Mouse (Mus musculus) layer of hippocampus, postnatal 25 days (tissue): ENCODE data around the gene Atxn7l2. TPM values are rescaled to one million over a fixed set of nuclear protein-coding genes. Genes with fewer than 3 reads are reported as not detected.
A peak's percentile ranks its signal among the peaks of the same experiment; 100 is the strongest.

Experiments
- DNase-seq, 2 experiments: peaks; one replicate each; pipeline ENCODE4 v3.0.0; 2022; ENCODE audit warnings: mixed read lengths in 2 of 2, low spot score in 1 of 2; ENCODE audit errors: extremely low spot score in 1 of 2
- total RNA-seq, 2 experiments: library from RNA; stranded (reverse); gene quantifications; 2 replicates each; pipeline ENCODE4 v1.2.3; 2021

Atxn7l2 gene
- total RNA-seq, 2 experiments from 2014 or later = 19.5 to 31.1 TPM

DNA sequence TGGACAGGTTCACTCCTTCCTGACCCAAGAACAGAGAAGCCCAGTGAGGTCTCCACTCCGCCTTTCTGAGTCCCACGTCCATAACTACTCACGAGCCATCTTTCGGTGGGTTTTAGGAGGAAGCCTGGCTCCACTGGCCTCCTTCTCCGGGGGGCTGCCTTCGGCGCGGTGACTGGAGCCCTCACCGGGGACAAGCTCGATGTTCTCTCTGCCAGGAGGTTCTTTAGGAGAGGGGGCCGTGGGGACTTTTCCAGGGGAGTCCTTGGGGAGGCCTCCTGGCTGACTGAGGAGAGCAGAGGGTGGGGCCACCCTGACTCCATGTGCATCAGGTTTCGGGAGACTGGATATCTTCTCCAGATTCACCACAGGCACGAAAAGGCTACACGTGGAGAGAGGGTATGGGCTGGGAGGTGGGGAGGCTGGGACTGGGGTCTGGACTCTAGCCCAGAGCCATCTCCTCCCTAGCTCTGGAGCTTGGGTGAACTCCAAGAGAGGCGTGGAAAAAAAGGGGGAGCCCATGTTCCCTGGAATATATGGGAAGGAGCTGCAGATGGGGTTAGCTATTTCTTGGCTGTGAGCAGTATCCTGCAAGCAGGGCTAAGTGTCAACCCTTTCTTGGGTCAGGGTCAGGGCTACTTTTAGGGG is 3.9 kb downstream of the Atxn7l2 start:
- DNase-seq = no peak

DNA sequence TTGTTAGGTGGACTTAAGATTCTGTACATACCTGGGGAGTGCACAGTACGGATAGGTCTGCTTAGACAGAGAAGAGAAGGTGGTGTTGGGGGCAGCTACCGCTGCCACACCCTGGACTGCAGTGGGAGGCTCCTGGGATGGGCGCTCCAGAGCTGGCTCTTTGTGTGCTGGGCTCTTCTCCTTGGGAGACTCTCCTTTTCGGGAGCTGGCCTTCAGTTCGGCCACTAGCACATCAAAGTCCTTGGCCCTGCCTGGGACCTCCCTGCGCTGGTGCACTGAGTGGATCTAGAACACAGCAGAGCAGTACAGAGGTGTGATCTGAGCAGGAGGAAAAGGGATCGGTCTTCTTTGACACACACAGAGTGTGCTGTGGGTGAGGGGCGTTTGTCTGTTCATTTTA is 5.1 kb downstream of the Atxn7l2 start:
- DNase-seq = no peak

DNA sequence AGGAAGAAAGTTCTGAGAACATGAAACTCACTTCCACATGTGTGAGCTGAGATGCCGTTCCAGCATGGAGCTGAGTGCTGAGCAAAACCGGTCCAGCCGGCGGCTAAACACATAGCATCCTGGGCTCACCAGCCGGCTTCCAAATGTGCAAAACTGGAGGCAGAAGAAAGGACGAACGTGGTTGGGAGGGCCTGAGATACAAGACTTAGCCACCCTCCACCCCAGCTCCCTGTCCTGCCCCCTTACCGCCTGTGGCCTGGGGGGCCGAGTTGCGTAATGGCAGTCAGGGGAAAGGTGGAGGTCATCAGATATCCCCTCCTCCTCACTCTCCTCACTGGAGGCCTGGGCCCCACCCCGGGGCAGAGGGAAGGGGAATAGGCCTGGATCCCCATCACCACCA is 6.3 kb downstream of the Atxn7l2 start:
- DNase-seq = no peak

DNA sequence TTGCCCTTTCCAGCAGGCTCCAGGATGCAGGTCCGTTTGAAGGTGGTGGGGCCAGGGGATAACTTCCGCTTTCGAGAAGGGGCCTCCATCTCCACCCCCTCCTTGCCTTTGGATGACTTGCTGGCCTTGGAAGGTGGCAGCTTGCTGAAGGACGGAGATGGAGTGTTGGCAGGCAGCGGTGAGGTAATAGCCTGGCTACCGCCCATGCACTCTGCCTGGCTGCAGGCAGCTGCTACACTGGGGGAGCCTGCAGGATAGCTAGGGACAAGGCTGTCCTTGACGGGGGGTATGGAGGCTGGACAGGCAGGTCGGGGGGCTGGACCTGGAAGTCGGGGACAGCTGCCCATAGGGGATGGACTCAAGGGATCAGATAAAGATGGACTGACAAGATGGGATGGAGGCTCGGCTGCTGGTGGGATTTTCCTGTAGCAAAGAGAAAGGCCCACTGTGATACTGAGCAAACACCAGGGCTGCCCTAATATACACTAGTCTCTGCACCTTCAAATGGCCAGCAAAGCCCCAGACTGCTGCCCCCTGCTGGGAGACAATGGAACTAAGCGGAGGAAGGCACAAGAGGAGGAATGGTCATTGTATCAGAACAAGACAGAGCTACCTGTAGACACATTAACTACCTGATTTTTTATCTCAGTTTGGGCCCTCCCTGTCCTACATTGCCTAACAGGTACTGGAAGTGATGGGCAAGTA is 7.0 kb downstream of the Atxn7l2 start:
- peak; percentile 68 to 95 for DNase-seq

DNA sequence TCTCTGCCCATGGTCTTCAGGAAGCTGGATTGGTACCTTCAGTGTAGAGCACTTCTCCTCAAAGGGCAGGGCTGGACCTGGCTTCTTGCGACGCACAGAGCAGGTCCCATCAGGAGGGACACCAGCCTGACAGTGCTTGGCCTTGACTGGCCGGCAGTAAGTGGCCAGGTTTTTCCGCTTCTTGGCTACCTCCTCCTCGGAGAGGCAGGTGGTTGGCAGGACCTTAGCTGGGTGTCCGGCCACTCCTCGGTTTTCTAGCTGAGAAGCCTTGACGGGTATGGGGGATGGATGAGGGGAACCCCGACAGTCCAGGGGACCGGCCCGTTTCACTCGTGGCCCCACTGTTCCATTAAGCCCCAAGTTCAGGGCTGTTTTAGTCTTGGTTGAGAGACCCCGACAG is 7.5 kb downstream of the Atxn7l2 start:
- no peak for DNase-seq

DNA sequence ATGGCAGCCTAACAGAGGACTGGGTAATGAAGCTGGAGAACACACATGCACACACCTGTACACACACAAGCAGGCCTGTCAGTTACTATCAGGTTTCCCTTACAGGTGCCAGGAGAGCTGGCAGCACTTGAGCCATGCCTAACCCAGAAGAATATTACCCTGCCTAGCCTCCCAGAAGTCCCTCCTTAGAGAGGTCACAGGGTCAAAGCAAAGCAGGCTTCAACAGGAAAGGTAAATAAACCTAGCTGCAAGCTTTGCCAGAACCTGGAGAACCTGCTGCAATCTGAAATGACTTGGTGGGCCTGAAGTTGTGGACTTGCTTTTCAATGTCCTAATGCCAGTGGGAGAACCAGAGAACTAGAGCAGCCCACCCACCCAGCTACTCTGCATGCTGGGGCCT is 8.2 kb downstream of the Atxn7l2 start:
- no peak for DNase-seq

DNA sequence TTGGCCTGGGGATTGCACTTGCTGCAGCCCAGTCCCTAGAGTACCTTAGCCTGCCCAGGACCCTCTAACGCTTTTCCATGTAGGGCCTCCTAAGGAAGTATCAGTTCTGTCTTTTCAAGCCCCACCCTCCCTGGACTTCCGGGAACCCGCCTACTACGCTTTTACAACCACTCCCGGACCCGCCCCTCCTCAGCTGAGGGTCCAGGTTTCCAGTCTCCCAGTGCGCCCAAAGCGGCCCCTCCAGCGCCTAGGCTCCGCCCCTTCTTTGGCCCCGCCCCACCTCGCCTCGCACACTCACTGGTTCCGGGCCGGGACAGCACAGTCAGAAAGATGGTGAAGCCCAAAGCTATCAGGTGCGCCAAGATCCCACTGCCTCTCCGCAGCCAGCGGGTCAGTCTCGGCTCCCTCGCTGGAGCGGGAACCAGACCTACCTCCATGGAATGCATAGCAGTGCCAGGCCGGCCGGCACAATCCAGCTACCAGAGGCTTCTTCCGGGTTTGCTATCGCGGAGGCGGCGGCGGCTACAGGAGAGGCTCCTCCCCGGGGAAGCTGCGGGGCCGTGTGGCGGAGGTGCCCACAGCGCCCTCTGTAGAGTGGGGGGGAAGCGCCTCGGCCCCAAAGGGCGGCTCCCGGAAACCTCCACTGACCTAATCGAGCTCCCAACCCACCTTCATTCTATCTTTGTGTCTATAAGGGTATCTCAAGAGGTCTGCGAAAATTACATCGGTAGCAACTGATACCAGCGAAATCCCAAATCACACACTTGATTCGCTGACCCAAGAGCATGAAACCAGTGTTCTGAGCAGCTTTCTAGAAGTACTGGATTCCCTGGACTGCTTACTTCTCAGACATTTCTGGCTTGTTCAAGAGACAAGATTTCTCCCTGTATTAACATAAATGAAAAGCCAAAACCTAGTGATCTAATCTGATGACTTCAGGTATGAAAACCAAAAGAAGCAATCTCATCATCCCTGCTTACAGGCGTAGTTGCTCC is 10.1 kb downstream of the Atxn7l2 start, which contains the start of gene Cyb561d1:
Gene Cyb561d1 (minus strand): TSS at position 884 of the 995 bp plus-strand sequence.
- DNase-seq = peak; percentile 76 to 88

DNA sequence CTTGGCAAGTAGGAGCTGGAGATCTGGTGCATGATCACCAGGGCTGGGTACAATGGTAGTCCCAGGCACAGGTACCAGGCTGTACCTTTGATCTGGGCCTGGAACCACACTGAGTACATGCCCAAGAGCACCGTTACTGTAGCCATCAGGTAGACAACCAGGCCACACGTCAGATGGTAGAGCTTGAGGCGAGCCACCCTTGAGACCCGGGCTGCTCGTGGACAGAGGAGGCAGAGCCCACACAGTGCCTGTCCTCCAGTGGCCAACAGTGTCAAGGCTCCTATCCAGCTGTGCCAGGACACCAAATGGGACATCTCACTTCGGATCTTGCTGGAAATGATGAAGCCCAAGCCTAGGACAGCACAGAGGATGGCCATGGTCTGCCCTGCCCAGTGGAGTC is 11.5 kb downstream of the Atxn7l2 start:
- no peak for DNase-seq

DNA sequence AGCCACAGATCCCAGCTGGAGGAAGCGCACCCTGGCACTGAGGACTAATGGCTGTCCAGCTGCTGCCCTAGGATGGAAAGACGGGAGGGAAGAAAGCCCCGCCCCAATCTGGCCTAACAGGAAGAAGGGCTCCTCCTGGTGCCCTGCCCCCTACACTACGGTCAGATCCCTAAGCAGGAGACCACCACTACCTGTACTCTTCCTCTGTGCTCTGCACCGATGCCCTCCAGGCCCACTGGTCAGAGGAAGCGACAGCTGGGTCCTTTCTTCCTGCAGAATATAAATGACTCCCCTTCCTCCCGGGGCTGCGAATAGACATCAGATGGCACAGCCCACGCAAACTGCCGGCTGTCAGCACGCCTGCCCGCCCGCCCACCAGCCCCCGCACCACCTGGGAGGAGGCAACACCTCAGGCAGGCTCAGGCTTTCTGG is 13.7 kb downstream of the Atxn7l2 start:
- DNase-seq = peak; percentile 67 to 68

DNA sequence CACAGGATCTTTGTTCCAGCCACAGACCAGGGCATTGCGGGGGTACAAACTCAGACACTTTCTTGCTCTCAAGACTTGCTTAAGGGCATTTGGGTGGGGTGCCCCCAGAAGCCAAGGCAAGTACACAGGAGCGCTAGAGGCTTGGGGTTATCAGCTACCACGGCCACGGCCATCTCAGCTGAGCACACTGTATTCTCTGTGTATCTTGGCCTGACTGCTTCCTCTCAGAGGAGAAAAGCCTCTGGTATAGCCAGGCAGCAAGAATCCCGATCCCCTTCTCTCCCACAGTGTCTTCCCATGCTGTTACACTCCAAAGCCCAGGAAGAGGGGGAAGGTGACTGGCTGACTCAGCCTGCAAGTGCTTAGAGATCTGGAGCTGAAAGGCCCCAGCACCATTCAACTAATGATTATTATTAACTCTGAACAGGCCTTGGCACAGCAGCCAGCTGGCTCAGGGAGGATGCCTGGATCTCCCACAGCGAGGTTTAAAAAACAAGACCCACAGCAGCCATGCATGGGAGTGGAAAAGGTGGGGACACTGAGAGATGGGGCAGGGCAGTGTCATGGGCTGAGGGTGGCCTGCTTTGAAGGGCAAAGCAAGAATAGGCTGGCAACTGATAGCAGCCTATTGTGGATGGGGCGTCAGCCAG is 14.7 kb downstream of the Atxn7l2 start:
- DNase-seq = peak in 1 of 2 experiments; percentile 56

DNA sequence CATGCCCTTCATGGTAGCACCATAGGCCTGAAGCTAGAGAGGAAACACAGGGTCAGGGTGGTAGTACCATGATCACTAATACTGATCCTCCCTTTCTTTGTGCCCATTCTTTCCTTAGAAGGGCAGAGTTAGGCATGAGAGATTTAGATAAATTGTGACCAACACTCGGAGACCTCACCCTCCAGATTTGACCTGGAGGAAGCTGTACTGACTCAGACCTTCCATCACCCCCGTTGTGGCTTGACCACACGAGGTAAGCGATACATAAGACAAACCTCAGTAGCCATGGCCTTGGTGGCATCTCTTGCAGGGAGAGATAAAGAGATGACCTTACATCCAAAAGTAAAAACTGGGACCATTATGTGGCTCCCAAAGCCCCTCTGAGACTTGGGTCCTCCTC is 15.4 kb downstream of the Atxn7l2 start:
- no peak for DNase-seq

DNA sequence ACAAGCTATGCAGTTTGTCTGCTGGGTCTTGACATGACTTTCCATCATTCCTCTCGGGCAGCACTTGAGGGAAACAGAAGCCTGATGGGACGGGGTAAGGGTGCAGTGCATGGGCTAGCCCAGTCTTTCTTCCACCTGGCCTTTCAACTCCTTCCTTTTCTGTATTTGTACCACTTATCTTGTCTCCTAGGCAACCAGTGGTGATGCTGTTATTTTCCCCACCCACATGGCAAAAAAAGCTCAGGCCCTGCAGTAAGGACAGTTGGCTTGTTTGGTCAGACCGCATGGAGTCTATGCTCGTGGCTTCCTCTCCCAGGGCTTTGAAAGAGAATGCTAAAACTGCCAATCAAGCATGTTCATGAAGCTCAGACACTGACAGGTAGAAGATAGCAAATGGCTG is 17.0 kb downstream of the Atxn7l2 start:
- DNase-seq = no peak

DNA sequence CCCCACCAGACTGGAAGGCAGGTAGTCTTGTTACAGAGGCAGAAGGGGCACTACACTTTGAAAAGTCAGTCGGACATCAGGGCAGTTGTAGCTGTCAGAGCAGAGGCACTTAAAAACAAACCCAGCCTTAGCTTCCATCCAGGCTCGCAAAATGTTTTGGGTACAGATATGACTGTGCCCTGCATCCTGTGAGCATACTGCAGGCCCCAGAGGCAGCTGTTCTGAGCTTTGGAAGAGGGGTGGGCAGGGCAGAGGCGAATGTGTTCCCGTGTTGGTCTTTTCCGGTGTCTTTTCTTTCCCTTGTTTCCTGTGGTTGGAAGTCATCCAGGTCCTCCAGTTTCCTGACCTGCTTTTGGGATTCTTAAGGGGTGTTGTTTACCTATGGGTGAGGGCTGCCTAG is 20.8 kb downstream of the Atxn7l2 start:
- DNase-seq = no peak

DNA sequence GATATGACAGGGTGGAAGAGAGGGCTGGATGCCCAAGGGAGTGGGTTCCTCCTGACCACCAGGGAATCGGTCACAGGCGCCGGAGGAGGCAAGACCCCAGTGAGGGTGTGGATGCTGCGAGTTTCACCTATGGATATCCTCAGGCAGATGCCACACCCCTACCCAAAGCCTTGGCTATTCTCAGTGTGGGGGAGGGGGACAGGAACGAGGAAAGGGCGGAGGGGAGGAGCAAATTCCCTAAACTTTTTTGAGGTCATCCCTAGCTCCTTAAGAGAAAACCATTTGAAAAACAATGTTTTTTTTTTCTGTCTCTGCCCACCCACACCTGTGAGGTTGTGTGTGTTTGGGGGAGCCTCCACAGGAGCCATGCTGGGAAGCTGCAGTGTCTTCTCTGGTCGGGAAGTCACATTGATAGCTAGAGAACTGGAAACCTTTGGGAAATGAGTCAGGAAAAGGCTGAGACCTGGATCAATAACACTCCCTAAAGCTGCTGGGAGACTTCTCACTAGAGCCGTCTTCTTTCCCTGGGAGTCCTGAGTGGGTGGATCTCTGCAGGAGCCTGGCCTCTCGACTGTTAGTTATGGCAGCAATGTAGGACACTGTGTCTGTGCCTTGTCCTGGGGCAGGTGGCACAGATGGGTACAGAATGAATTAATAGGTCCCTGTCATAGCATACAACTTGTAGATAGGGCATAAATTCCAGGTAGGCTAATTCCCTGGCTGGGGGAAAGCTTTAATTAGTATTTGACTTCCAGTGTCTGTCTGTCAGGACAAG is 21.8 kb downstream of the Atxn7l2 start:
- peak in 1 of 2 experiments; percentile 5 for DNase-seq

DNA sequence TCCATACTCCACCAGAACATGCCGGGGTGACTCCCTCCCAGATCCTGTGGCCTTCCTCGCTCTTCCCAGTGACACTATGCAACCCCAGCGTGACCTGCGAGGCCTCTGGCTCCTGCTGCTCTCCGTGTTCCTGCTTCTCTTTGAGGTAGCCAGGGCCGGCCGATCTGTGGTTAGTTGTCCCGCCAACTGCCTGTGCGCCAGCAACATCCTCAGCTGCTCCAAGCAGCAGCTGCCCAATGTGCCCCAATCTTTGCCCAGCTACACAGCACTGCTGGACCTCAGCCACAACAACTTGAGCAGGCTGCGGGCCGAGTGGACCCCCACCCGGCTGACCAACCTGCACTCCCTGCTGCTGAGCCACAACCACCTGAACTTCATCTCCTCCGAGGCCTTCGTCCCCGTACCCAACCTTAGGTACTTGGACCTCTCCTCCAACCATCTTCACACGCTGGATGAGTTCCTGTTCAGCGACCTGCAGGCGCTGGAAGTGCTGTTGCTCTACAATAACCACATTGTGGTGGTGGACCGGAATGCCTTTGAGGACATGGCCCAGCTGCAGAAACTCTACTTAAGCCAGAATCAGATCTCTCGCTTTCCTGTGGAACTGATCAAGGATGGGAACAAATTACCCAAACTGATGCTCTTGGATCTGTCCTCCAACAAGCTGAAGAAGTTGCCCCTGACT is 23.5 kb downstream of the Atxn7l2 start:
- DNase-seq = peak in 1 of 2 experiments; percentile 7

DNA sequence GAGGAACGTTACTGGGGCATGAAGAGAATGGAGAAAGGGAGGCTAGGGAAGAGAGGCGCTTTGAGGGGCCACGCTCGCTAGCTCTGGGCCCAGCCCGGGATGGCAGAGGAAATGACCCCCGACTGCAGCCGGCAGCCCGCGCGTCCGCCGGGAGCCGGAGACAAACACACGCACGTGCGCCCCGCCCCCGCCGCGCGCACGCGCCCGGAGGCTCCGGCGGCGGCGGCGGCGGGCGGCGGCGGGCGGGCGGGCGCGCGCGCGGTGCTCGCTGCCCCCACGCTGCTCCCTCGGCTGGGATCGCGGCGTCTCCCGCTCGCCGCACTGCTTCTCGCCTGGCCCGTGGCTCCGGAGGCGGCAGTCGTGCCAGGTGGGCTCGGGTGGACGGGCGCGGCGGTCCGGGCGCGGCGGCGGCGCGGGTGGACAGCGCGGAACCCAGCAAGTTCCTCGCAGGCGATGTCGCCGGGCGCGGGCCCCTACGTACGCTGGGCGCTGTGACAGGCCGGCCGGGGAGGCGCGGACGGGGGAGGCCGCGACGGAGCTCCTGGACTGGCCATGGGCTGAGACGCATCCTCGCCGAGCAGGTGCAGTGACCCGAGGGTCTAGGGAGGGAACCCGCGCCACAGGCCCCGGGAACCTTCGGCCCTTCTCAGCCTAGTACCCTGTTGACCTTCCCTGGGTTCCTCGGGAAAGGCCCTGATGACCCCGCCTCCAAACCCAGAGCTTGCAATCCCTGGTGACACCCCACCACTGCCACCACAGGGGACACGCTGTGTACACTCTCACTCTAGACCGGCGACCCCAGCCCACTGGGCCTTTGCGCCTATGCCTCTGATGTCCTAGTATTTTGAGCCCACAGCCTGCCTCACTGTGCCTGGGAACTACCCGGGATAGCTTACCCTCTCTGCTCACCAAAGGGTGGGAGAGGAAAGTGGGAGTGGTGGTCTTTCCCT is 24.4 kb downstream of the Atxn7l2 start, which contains the start of gene Amigo1:
Gene Amigo1 (plus strand): TSS at position 238 of the 950 bp plus-strand sequence.
- DNase-seq = peak in 1 of 2 experiments; percentile 44

DNA sequence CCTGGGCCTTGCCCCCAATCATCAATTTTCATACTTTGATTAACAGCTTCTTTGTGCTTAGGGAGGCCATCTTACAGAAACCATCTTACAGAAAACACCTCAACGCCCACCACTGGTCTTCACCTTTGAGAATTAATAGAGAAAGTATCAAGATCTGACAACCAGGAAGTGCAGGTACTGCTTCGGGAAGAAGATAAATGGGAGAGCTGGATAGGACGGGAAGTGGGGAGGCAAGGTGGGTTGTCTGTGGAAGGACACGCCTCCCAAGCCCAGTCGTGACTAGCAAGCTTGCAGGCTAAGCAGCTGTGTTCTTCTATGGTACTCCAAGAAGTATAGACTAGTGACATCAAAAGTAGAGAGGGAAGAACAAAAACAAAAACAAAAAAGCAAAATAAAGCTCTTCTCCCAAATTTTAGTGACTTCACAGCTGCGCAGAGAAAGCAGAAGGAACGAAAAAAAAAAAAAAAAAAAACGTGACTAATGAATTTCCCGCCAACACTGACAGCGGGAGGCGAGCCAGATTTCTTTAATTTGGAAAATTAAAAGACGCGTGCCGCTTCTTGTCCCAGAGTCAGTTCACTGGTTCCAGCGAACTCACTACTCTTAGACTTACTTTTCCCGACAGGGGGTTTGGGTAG is 25.2 kb downstream of the Atxn7l2 start:
- DNase-seq = no peak
